In the genomic region with DNA sequence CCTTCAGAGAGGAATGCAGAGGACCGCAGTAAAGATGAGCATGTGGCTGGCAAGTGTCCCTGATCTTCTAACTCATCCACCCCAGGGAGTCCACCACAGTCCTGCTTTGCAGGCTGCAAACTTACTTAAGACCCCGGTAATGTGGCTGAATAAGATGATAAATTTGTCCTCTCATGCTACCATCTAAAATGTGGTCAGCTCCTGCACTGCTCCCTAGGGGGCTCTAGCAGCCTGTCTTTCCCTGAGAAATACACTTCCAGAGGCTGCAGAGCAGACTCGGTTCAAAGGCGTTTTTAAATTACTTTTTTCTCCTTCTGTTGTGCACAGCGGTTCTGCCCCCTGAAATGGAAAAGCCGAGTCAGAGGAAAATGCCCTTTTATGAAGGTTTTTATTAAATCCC, we compare ENCODE assay signal across 9 mouse cellular contexts. TPM values are rescaled to one million over a fixed set of nuclear protein-coding genes. Genes with fewer than 3 reads are reported as not detected.
DNase-seq lines count a peak whose midpoint lies in the region; ATAC-seq and TF ChIP-seq lines count a peak whose summit lies in the region.
"Had no signal": no experiment of that assay in that cellular context is flagged by ENCODE, and none has a peak within 500 bp of the region (broad histone marks: within the 10 kb centered on the region; RNA-seq: fewer than 3 reads in every experiment).

No protein-coding gene starts in this region.

- peaks cover 5% of the 10 kb centered on the region; the same call in 1 of the 2 replicates for H3K4me1 ChIP-seq in forebrain, embryonic 16.5 days (replicated peaks; ENCODE audit: control insufficient read depth, insufficient read depth, low read length)
- peaks cover 3% of the 10 kb centered on the region; the same call in 1 of the 2 replicates for H3K4me1 ChIP-seq in midbrain, postnatal 0 days (ENCODE audit: insufficient read depth, low read length)

- H3K9me3 ChIP-seq in forebrain, embryonic 16.5 days (ENCODE audit: control insufficient read depth, low read length) = no peaks in the 10 kb centered on the region
- no peaks in the 10 kb centered on the region for H3K9me3 ChIP-seq in midbrain, postnatal 0 days (ENCODE audit: low read length)

- H3K9ac ChIP-seq in forebrain, embryonic 16.5 days (replicated peaks; ENCODE audit: low read depth, low read length) = no peak overlapping the region
- H3K9ac ChIP-seq in midbrain, postnatal 0 days (replicated peaks; ENCODE audit: low read length, poor library complexity, severe bottlenecking) = no peak overlapping the region

- H3K4me2 ChIP-seq in forebrain, embryonic 16.5 days (ENCODE audit: low read length) = no peak overlapping the region
- H3K4me2 ChIP-seq in midbrain, postnatal 0 days (ENCODE audit: low read depth, low read length, poor library complexity, severe bottlenecking) = no peak overlapping the region

- H3K4me3 ChIP-seq in forebrain, embryonic 16.5 days (replicated peaks; ENCODE audit: low read length) = no peak overlapping the region
- no peak overlapping the region for H3K4me3 ChIP-seq in midbrain, postnatal 0 days (ENCODE audit: low read depth, low read length)

- H3K27me3 ChIP-seq in forebrain, embryonic 16.5 days (replicated peaks; ENCODE audit: control insufficient read depth, insufficient read depth, low read length) = no peaks in the 10 kb centered on the region
- H3K27me3 ChIP-seq in midbrain, postnatal 0 days (ENCODE audit: insufficient read depth, low read length) = no peaks in the 10 kb centered on the region

- TF ChIP-seq CTCF in midbrain, postnatal 0 days (IDR thresholded peaks at IDR 0.05) = peak; percentile 82

- H3K36me3 ChIP-seq in forebrain, embryonic 16.5 days (ENCODE audit: control insufficient read depth, insufficient read depth) = no peaks in the 10 kb centered on the region
- H3K36me3 ChIP-seq in midbrain, postnatal 0 days (ENCODE audit: insufficient read depth, low read length) = no peaks in the 10 kb centered on the region

- WGBS in forebrain, embryonic 16.5 days = 15% methylated on average over 6 of the region's 6 CpGs
- WGBS in midbrain, postnatal 0 days = 9% methylated on average over 6 of the region's 6 CpGs

- H3K27ac ChIP-seq in forebrain, embryonic 16.5 days (ENCODE audit: low read length) = no peak overlapping the region
- peak overlapping the region; percentile 33; the same call in 1 of the 2 replicates for H3K27ac ChIP-seq in midbrain, postnatal 0 days (ENCODE audit: low read depth, low read length)
- H3K27ac ChIP-seq: macrophage had no signal

- peak; percentile 55 to 58 for DNase-seq in cerebellum, postnatal 10 days
- no peak for DNase-seq in cerebellum, adult 11 months
- peak; percentile 58 for DNase-seq in layer of hippocampus, adult 11-12 months (ENCODE audit: low spot score)
- DNase-seq in layer of hippocampus, adult 9-10 months (ENCODE audit: low spot score) = no peak
- peak; percentile 84 for DNase-seq in midbrain, postnatal 0 days (ENCODE audit: low spot score)
- DNase-seq in gastrocnemius, adult 8-10 months (ENCODE audit: low spot score in 2 of 2) = no peak
- no peak for DNase-seq in testis, postnatal 14 days (ENCODE audit: low spot score)

- ATAC-seq in forebrain, embryonic 16.5 days = peak; percentile 57
- peak; percentile 52 for ATAC-seq in midbrain, postnatal 0 days (ENCODE audit: low FRiP score)

RNA-seq across cellular contexts. Expression of gene 1700001L19Rik, which starts 4.0 kb away (rescaled TPM):
- polyA plus RNA-seq in forebrain, embryonic 16.5 days (2015; fragmentation: Nextera tagmentation; extraction: Ambion mirVana) = 3.9 and 5.6 TPM in 2 replicates
- total RNA-seq in midbrain, postnatal 0 days (2014; rRNA removed) = 10.5 and 16.9 TPM in 2 replicates
- polyA plus RNA-seq in midbrain, postnatal 0 days (2015; fragmentation: Nextera tagmentation; extraction: Ambion mirVana) = 27.6 and 29.6 TPM in 2 replicates
- total RNA-seq in gastrocnemius, adult 8-10 months (2022) = under 1 TPM in 1 of 4 experiments, not detected in 3; 0.27 TPM
- polyA plus RNA-seq: macrophage had no signal

RNA-seq across cellular contexts. Expression of gene Fastkd3, which starts 19.1 kb away (rescaled TPM):
- 29.7 and 29.8 TPM in 2 replicates for polyA plus RNA-seq in forebrain, embryonic 16.5 days (2015; fragmentation: Nextera tagmentation; extraction: Ambion mirVana)
- total RNA-seq in midbrain, postnatal 0 days (2014; rRNA removed) = 10.7 and 17.4 TPM in 2 replicates
- polyA plus RNA-seq in midbrain, postnatal 0 days (2015; fragmentation: Nextera tagmentation; extraction: Ambion mirVana) = 18.5 and 20.1 TPM in 2 replicates
- 10 to 100 TPM in 3 of 4 experiments, 1 to 10 TPM in 1; 8.5 to 12.2 (median 10.8) TPM for total RNA-seq in gastrocnemius, adult 8-10 months (2022)

RNA-seq across cellular contexts. Expression of gene Mtrr, which starts 19.2 kb away (rescaled TPM):
- polyA plus RNA-seq in forebrain, embryonic 16.5 days (2015; fragmentation: Nextera tagmentation; extraction: Ambion mirVana) = 13.7 and 17.3 TPM in 2 replicates
- 10.6 and 12.5 TPM in 2 replicates for total RNA-seq in midbrain, postnatal 0 days (2014; rRNA removed)
- polyA plus RNA-seq in midbrain, postnatal 0 days (2015; fragmentation: Nextera tagmentation; extraction: Ambion mirVana) = 6.8 and 8.2 TPM in 2 replicates
- 10 to 100 TPM; 23.5 to 27.7 (median 25.2) TPM for total RNA-seq in gastrocnemius, adult 8-10 months (2022)

Comparison
In these comparisons a context has a peak if more than half of its experiments do, and no peak if none do; other contexts are left out.
1. DNase-seq: peak in cerebellum, postnatal 10 days (2 of 2), layer of hippocampus, adult 11-12 months (single experiment) and midbrain, postnatal 0 days (single experiment); none in cerebellum, adult 11 months (single experiment), layer of hippocampus, adult 9-10 months (single experiment), gastrocnemius, adult 8-10 months (0 of 2) and testis, postnatal 14 days (single experiment).